Mouse (Mus musculus) heart, embryonic 12.5 days (tissue): ENCODE measurements around the gene Scml4. TPM values are rescaled to one million over a fixed set of nuclear protein-coding genes. Genes with fewer than 3 reads are reported as not detected.
A peak's percentile ranks its signal among the peaks of the same experiment; 100 is the strongest.

Experiments used
- ATAC-seq: fragments of 200-750 bp; cut with Nextera tagmentation; 2 replicates; pipeline ENCODE4 v1.8.0; 2017; ENCODE audit warnings: moderate TSS enrichment, moderate library complexity; ENCODE audit not compliant: insufficient number of reproducible peaks, low FRiP score
- H3K27ac ChIP-seq: fragments of 300-500 bp; sonication (generic); 2 replicates; pipeline ENCODE4 v1.5.1; 2016; ENCODE audit warnings: mild to moderate bottlenecking, moderate library complexity; ENCODE audit not compliant: poor library complexity, severe bottlenecking
- H3K27me3 ChIP-seq: fragments of 300-500 bp; sonication (generic); replicated peaks from 2 replicates; pipeline ENCODE4 v1.6.1; 2016; ENCODE audit warnings: mild to moderate bottlenecking, moderate library complexity
- H3K36me3 ChIP-seq: fragments of 300-500 bp; sonication (generic); 2 replicates; pipeline ENCODE4 v1.6.1; 2016; ENCODE audit warnings: mild to moderate bottlenecking, moderate library complexity
- H3K4me1 ChIP-seq: fragments of 300-500 bp; sonication (generic); replicated peaks from 2 replicates; pipeline ENCODE4 v1.6.1; 2016; ENCODE audit warnings: mild to moderate bottlenecking
- H3K4me2 ChIP-seq: fragments of 300-500 bp; sonication (generic); 2 replicates; pipeline ENCODE4 v1.6.1; 2016; ENCODE audit warnings: mild to moderate bottlenecking, moderate library complexity
- H3K4me3 ChIP-seq: fragments of 300-500 bp; sonication (generic); 2 replicates; pipeline ENCODE4 v1.5.1; 2016; ENCODE audit warnings: mild to moderate bottlenecking
- H3K9ac ChIP-seq: fragments of 300-500 bp; sonication (generic); 2 replicates; pipeline ENCODE4 v1.6.1; 2016; ENCODE audit warnings: mild to moderate bottlenecking, moderate library complexity
- H3K9me3 ChIP-seq: fragments of 300-500 bp; sonication (generic); replicated peaks from 2 replicates; pipeline ENCODE4 v1.6.1; 2016; ENCODE audit warnings: mild to moderate bottlenecking, moderate library complexity
- WGBS: fragments of 180-500 bp; shearing (Covaris S2); methylation state at CpG from one replicate; pipeline ENCODE4 v1.1.7; 2016; 5-methylcytosine and 5-hydroxymethylcytosine counted together
- polyA plus RNA-seq: library from polyadenylated mRNA; unstranded; fragments of >200 nt; fragmentation: Nextera tagmentation; extraction: Ambion mirVana; gene quantifications from 2 replicates; pipeline ENCODE4 v1.2.1, GENCODE M21; 2016

Gene Scml4
- polyA plus RNA-seq, 1 experiment from 2014 or later: 1.0 TPM

DNA sequence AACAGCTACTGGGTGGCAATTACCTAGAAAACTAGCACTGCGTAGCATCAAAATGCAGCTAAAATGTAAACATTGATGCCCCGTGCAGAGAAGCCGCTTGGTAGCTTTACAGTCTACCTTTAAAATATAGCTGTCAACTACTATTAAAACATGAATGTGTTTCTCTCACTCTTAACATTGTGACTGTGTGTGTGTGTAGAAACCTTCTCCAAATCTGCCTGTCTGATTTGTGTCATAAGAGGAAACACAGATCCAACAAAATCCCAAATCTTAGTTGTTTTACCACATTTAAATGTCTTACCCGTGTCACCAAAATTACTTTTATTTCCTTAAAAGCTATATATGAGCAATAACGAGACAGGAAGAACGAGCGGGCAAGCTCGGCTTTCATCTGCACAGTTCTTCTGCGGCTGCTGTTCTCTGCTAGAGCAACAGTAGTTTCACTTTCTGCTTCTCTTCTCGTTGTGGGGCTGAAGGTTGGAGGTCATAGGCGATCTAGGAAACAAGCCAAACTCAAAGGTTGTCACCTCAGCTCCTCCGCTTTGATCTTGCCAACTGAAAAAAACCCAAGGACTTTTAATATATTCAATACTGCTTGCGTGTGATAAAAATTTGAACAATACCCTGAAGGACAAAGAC lies 2.1 kb downstream of the Scml4 start:
- Histone ChIP-seq H3K36me3 (no peaks in the 10 kb centered on the region), H3K27me3 (no peaks in the 10 kb centered on the region), H3K4me2 (no peak overlapping the region), H3K9me3 (no peaks in the 10 kb centered on the region), H3K4me3 (no peak overlapping the region), H3K4me1 (peaks cover 15% of the 10 kb centered on the region), H3K27ac (no peak overlapping the region), H3K9ac (no peak overlapping the region)
- no peak for ATAC-seq
- WGBS: 72% methylated on average over 13 of the region's 13 CpGs

DNA sequence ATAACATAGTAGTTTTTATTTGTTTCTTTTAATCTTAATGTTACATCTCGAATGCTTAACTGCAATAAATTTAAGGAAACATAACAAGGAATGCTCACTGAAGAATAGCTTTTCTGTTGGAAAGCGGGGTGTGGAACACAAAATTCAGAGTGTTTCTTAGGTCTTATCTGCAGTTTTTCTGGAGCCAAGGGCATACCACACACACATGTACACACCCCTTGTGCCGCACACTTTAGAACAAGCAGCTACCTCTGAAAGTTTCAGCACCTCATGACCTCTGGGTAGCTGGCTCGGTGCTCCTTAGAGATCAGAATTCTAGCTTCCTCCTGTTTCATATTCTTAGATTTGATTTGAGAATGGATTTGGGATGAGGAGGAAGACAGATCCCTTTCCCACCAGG lies 2.6 kb downstream of the Scml4 start:
- no peak overlapping the region for H3K4me3 ChIP-seq
- peaks cover 15% of the 10 kb centered on the region for H3K4me1 ChIP-seq
- no peak overlapping the region for H3K4me2 ChIP-seq
- no peaks in the 10 kb centered on the region for H3K36me3 ChIP-seq
- H3K27ac ChIP-seq: no peak overlapping the region
- no peaks in the 10 kb centered on the region for H3K27me3 ChIP-seq
- H3K9me3 ChIP-seq: no peaks in the 10 kb centered on the region
- no peak for ATAC-seq
- no peak overlapping the region for H3K9ac ChIP-seq
- 70% methylated on average over 4 of the region's 4 CpGs for WGBS

- no peak overlapping the region for H3K27ac ChIP-seq
- H3K4me2 ChIP-seq: peak overlapping the region; percentile 61
- H3K36me3 ChIP-seq: no peaks in the 10 kb centered on the region
- no peaks in the 10 kb centered on the region for H3K27me3 ChIP-seq
- peaks cover 15% of the 10 kb centered on the region for H3K4me1 ChIP-seq
- no peak for ATAC-seq
- no peaks in the 10 kb centered on the region for H3K9me3 ChIP-seq
- 0 out of 2 replicates have a peak overlapping the region, but pooled peaks have one; percentile 5 for H3K9ac ChIP-seq
- H3K4me3 ChIP-seq: peak overlapping the region; percentile 38
- WGBS: 51% methylated on average over 31 of the region's 31 CpGs
Measured at GRCm38 (mm10) chr10:42863621-42864391, 3.6 kb downstream of the Scml4 start.

GRCm38 (mm10) chr10:42864696-42865095 lies 4.5 kb downstream of the Scml4 start:
- Histone ChIP-seq H3K36me3 (no peaks in the 10 kb centered on the region), H3K27me3 (no peaks in the 10 kb centered on the region), H3K9me3 (no peaks in the 10 kb centered on the region), H3K4me3 (no peak overlapping the region), H3K4me2 (peak overlapping the region; percentile 61), H3K9ac (no peak overlapping the region), H3K27ac (peak overlapping the region; percentile 30; the same call in 1 of the 2 replicates), H3K4me1 (peaks cover 15% of the 10 kb centered on the region)
- ATAC-seq: no peak
- WGBS: 50% methylated on average over 5 of the region's 5 CpGs

- no peak overlapping the region for H3K4me3 ChIP-seq
- no peak overlapping the region for H3K27ac ChIP-seq
- H3K36me3 ChIP-seq: no peaks in the 10 kb centered on the region
- H3K27me3 ChIP-seq: no peaks in the 10 kb centered on the region
- 78% methylated on average over 9 of the region's 9 CpGs for WGBS
- H3K4me1 ChIP-seq: peaks cover 15% of the 10 kb centered on the region
- no peaks in the 10 kb centered on the region for H3K9me3 ChIP-seq
- no peak overlapping the region for H3K9ac ChIP-seq
- H3K4me2 ChIP-seq: no peak overlapping the region
- no peak for ATAC-seq
Measured at GRCm38 (mm10) chr10:42868416-42868815, 8.2 kb downstream of the Scml4 start.

DNA sequence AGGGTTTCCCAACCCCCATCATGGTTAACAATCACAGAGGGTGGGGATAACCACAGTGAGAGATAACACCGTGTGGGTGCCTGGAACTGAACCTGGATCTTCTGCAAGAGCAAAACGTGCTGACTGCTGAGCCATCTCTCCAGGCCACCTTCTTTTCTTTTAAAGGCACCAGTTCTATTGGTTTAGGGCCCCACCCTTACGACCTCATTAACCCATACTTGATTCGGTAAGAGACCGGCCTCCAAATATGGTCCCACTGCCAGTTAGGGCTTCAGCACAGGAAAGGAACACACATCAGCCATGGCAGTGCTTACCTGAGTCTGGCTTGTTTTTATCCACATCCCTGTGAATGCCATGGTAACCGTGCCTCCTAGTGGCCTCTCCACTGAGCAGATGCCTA lies 9.3 kb downstream of the Scml4 start:
- Histone ChIP-seq H3K36me3 (no peaks in the 10 kb centered on the region), H3K27ac (no peak overlapping the region), H3K4me3 (no peak overlapping the region), H3K9me3 (no peaks in the 10 kb centered on the region), H3K27me3 (no peaks in the 10 kb centered on the region), H3K4me2 (no peak overlapping the region), H3K9ac (no peak overlapping the region), H3K4me1 (peaks cover 9% of the 10 kb centered on the region)
- WGBS: 55% methylated on average over 6 of the region's 6 CpGs
- no peak for ATAC-seq

- no peak overlapping the region for H3K4me2 ChIP-seq
- no peak overlapping the region for H3K27ac ChIP-seq
Measured at GRCm38 (mm10) chr10:42872269-42873010, 12.3 kb downstream of the Scml4 start.

DNA sequence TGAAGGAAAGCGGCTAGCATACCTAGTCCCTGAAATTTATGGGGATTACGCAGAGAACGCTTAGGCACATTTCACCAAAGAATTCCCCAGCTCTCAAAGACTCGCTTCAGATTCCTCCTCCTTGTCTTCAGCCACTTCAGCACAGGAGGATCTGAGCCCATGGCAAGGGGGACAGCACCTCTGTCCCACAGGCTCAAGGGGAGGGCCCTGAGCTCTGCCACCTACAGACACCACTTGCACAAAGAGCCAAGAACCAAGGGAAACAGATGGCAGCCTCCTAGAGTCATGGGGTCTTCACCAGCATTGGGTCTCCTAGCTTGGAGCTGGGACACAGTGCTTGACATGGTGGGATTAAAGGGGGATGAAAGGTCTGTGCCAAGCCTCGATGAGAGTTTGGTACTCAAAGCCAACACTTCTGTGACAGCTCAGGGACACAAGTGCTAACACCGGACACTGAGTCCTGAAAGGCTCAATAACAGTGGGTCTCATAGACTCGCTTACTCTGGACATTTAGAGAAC lies 13.0 kb downstream of the Scml4 start:
- ATAC-seq: no peak
- no peaks in the 10 kb centered on the region for H3K27me3 ChIP-seq
- H3K9ac ChIP-seq: no peak overlapping the region
- H3K4me1 ChIP-seq: peaks cover 8% of the 10 kb centered on the region
- H3K9me3 ChIP-seq: no peaks in the 10 kb centered on the region
- no peak overlapping the region for H3K4me3 ChIP-seq
- no peak overlapping the region for H3K27ac ChIP-seq
- H3K4me2 ChIP-seq: no peak overlapping the region
- no peaks in the 10 kb centered on the region for H3K36me3 ChIP-seq
- 82% methylated on average over 7 of the region's 7 CpGs for WGBS

More at GRCm38 (mm10) chr10:42872269-42873010, 12.3 kb downstream of the Scml4 start:
- no peaks in the 10 kb centered on the region for H3K36me3 ChIP-seq
- H3K9me3 ChIP-seq: no peaks in the 10 kb centered on the region
- no peak overlapping the region for H3K9ac ChIP-seq
- no peaks in the 10 kb centered on the region for H3K27me3 ChIP-seq
- WGBS: 76% methylated on average over 15 of the region's 15 CpGs
- ATAC-seq: no peak
- H3K4me3 ChIP-seq: no peak overlapping the region
- H3K4me1 ChIP-seq: peaks cover 8% of the 10 kb centered on the region

- Histone ChIP-seq H3K4me2 (no peak overlapping the region), H3K9ac (no peak overlapping the region), H3K27ac (no peak overlapping the region), H3K36me3 (no peaks in the 10 kb centered on the region), H3K27me3 (no peaks in the 10 kb centered on the region), H3K9me3 (no peaks in the 10 kb centered on the region), H3K4me3 (no peak overlapping the region), H3K4me1 (peaks cover 13% of the 10 kb centered on the region)
- no peak for ATAC-seq
- WGBS: 71% methylated on average over 5 of the region's 5 CpGs
Measured at GRCm38 (mm10) chr10:42876172-42876571, 16.0 kb downstream of the Scml4 start.

- Histone ChIP-seq H3K4me1 (peaks cover 13% of the 10 kb centered on the region), H3K27ac (no peak overlapping the region), H3K9ac (no peak overlapping the region), H3K4me3 (no peak overlapping the region), H3K36me3 (no peaks in the 10 kb centered on the region), H3K27me3 (no peaks in the 10 kb centered on the region), H3K4me2 (no peak overlapping the region), H3K9me3 (no peaks in the 10 kb centered on the region)
- no peak for ATAC-seq
- 59% methylated on average over 5 of the region's 5 CpGs for WGBS
Measured at GRCm38 (mm10) chr10:42879269-42879681, 19.1 kb downstream of the Scml4 start.

GRCm38 (mm10) chr10:42879682-42880081 lies 19.5 kb downstream of the Scml4 start:
- no peak overlapping the region for H3K4me2 ChIP-seq
- H3K9ac ChIP-seq: no peak overlapping the region
- no peak for ATAC-seq
- no peak overlapping the region for H3K27ac ChIP-seq
- H3K9me3 ChIP-seq: no peaks in the 10 kb centered on the region
- 57% methylated on average over 5 of the region's 5 CpGs for WGBS
- H3K4me3 ChIP-seq: no peak overlapping the region
- no peaks in the 10 kb centered on the region for H3K27me3 ChIP-seq
- no peaks in the 10 kb centered on the region for H3K36me3 ChIP-seq
- peaks cover 13% of the 10 kb centered on the region for H3K4me1 ChIP-seq
